ENCODE assay signal across 8 mouse cellular contexts in the genomic region with DNA sequence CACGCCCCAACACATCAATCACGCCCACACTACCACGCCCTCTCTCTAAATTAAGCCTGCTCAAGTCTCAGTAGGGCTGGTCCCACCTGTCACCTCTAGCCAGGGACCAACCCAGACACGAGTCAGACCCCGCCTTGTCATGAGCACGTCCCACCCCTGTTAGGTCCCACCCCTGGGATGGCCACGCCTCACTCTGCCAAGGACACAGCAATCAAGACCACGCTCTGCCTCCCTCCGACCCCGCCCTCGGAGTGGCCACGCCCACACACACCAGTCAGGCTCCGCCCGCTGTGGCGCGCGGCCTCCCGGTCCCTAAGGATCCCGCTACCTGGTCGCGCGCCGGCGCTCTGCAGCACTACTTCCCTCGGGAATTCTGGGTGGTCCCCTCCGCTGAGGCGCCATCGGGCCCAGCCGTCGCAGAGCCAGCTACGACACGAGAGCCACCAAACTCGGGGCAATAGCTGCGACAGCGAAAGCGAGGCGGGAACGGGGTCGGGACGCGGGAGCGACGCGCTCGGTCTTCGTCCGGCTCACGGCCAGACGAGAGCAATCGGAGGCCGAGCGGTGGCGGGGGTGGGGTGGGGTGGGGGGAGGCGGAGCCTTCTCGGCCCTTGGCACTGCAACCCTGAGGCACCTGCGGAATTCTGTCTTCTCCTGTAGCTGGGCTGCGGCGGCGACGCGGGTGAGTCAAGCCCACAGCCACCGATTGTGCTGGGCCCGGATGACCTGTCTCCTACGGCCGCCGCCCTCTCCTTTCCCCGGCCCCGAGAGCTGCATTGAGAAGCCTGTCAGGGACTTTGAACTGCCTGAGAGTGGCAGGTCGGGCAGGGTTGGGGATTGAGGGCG. TPM values are rescaled to one million over a fixed set of nuclear protein-coding genes. Genes with fewer than 3 reads are reported as not detected.
A peak's percentile ranks its signal among the peaks of the same experiment; 100 is the strongest.
DNase-seq lines count a peak whose midpoint lies in the region; ATAC-seq lines count a peak whose summit lies in the region.

Gene Hexdc (plus strand): TSS at position 273 of the 846 bp plus-strand sequence.
Gene Ogfod3 (minus strand): TSS at position 551 of the 846 bp plus-strand sequence.

- H3K4me3 ChIP-seq in intestine, embryonic 14.5 days (ENCODE audit: low read depth, low read length) = peak within 1 kb of the TSS; percentile 83

- H3K4me2 ChIP-seq in intestine, embryonic 14.5 days (ENCODE audit: low read length) = peak within 1 kb of the TSS; percentile 71

- peaks cover 12% of the 10 kb centered on the region; the same call in 1 of the 2 replicates for H3K4me1 ChIP-seq in intestine, embryonic 14.5 days (replicated peaks; ENCODE audit: control insufficient read depth, insufficient read depth, low read length)

- peak; percentile 99 for ATAC-seq in intestine, embryonic 14.5 days (replicated peaks; ENCODE audit: low FRiP score, low TSS enrichment, low read depth)

- no peaks in the 10 kb centered on the region for H3K9me3 ChIP-seq in intestine, embryonic 14.5 days (ENCODE audit: control insufficient read depth, low read length)

- peak; percentile 94 to 95 for DNase-seq in adrenal gland, adult 18-20 months (ENCODE audit: low spot score in 2 of 2)
- peak; percentile 98 for DNase-seq in embryo, embryonic 11 days
- DNase-seq in gastrocnemius, postnatal 25 days = peak; percentile 94
- peak; percentile 99 for DNase-seq in intestine, embryonic 14.5 days (ENCODE audit: low spot score)
- peak; percentile 91 to 95 for DNase-seq in left cerebral cortex, postnatal 14 days (ENCODE audit: low spot score in 2 of 2)
- DNase-seq in mesoderm, embryonic 11.5 days (ENCODE audit: low read depth, low spot score) = peak; percentile 98
- DNase-seq in right cerebral cortex, postnatal 36 days (ENCODE audit: low spot score in 2 of 2) = peak; percentile 91 to 93
- DNase-seq in yolk sac, embryonic 10.5 days (ENCODE audit: low spot score) = peak; percentile 99

- intact Hi-C loops in left cerebral cortex, postnatal 14 days (cut with DNase I) = loop anchor here (5.0 kb wide), 1 partner anchor 152 kb away; no protein-coding TSS in a partner anchor

- under 1% methylated on average over 65 of the region's 70 CpGs for WGBS in intestine, embryonic 14.5 days

- H3K27me3 ChIP-seq in intestine, embryonic 14.5 days (replicated peaks; ENCODE audit: control insufficient read depth, insufficient read depth, low read length) = no peaks in the 10 kb centered on the region

- peak within 1 kb of the TSS; percentile 67 for H3K9ac ChIP-seq in intestine, embryonic 14.5 days (ENCODE audit: low read length)

- H3K27ac ChIP-seq in intestine, embryonic 14.5 days (ENCODE audit: low read depth) = peak within 1 kb of the TSS; percentile 81; the same call in 1 of the 2 replicates

- peaks cover 20% of the 10 kb centered on the region for H3K36me3 ChIP-seq in intestine, embryonic 14.5 days (ENCODE audit: control insufficient read depth, insufficient read depth, low read length)

RNA-seq across cellular contexts. Expression of gene Hexdc, which starts in this region (rescaled TPM):
- 10 to 100 TPM in 1 of 2 experiments, 1 to 10 TPM in 1; 9.0 to 10.1 TPM for total RNA-seq in adrenal gland, adult 18-20 months (2021)
- total RNA-seq in gastrocnemius, postnatal 25 days (2021) = 1 to 10 TPM; 4.8 to 6.9 TPM
- 10.4 and 11.8 TPM in 2 replicates for polyA plus RNA-seq in intestine, embryonic 14.5 days (2014; fragmentation: Nextera tagmentation; extraction: Ambion mirVana)
- total RNA-seq in left cerebral cortex, postnatal 14 days (2021) = 10 to 100 TPM; 30.6 to 32.4 TPM

RNA-seq across cellular contexts. Expression of gene Ogfod3, which starts in this region (rescaled TPM):
- total RNA-seq in adrenal gland, adult 18-20 months (2021) = 10 to 100 TPM; 24.1 to 27.0 TPM
- 10 to 100 TPM; 11.5 to 11.6 TPM for total RNA-seq in gastrocnemius, postnatal 25 days (2021)
- 32.3 and 32.9 TPM in 2 replicates for polyA plus RNA-seq in intestine, embryonic 14.5 days (2014; fragmentation: Nextera tagmentation; extraction: Ambion mirVana)
- total RNA-seq in left cerebral cortex, postnatal 14 days (2021) = 1 to 10 TPM; 7.1 to 7.4 TPM

Comparison
In these comparisons a context has a peak if more than half of its experiments do, and no peak if none do; other contexts are left out.
1. Peak in every context shown above with its lines: DNase-seq, ATAC-seq, H3K4me3 ChIP-seq and H3K27ac ChIP-seq.